Mouse (Mus musculus): Measurements from ENCODE around the gene Jdp2. TPM values are rescaled to one million over a fixed set of nuclear protein-coding genes. Genes with fewer than 3 reads are reported as not detected.

The Jdp2 gene
- polyA plus RNA-seq, 2 experiments, result 3.2 to 43.9 TPM

GRCm38 (mm10) chr12:85640852-85641563 is 42.2 kb downstream of the Jdp2 start:
- Histone ChIP-seq H3K4me2 (replicated peaks; ENCODE audit: low read depth, low read length, severe bottlenecking) (no peak overlapping the region), H3K27ac (replicated peaks; ENCODE audit: low read depth, low read length) (no peak overlapping the region), H3K27me3 (ENCODE audit: control insufficient read depth, insufficient read depth, low read length) (no peaks in the 10 kb centered on the region), H3K9ac (ENCODE audit: low read depth, low read length, severe bottlenecking) (no peak overlapping the region), H3K36me3 (ENCODE audit: control insufficient read depth, insufficient read depth, low read length) (peaks cover 38% of the 10 kb centered on the region), H3K4me3 (replicated peaks; ENCODE audit: low read length) (no peak overlapping the region), H3K9me3 (ENCODE audit: control insufficient read depth, low read length) (no peaks in the 10 kb centered on the region), H3K4me1 (ENCODE audit: control insufficient read depth, insufficient read depth, low read length) (no peaks in the 10 kb centered on the region)
- DNase-seq (ENCODE audit: low spot score), result no peak
- 76% methylated on average over 10 of the region's 10 CpGs for WGBS
- no peak for ATAC-seq (ENCODE audit: low FRiP score, low read depth)
- no peak for TF ChIP-seq POLR2A (IDR thresholded peaks at IDR 0.05; ENCODE audit: borderline replicate concordance, extremely low read depth, insufficient read depth, insufficient read length)

DNA sequence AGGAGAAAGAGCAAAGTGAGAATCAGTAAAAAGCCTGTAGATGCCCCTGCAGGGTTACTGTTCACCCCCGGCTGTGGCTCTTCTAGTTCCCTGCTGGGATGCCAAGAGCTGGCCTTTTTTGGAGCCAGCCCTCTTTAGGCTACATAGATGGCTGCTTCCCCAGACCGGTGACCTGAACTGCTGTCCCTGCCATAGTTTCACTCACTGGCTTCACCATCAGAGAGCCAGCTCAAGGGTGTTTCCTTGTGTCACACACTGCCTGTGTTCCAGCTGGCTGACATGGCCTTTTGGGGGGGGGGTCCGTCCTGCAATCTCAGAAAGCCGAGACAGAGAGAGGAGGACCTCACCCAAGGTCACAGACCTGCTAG is 42.7 kb downstream of the Jdp2 start:
- Histone ChIP-seq H3K4me3 (replicated peaks; ENCODE audit: low read length) (no peak overlapping the region), H3K4me1 (ENCODE audit: control insufficient read depth, insufficient read depth, low read length) (no peaks in the 10 kb centered on the region), H3K9ac (ENCODE audit: low read depth, low read length, severe bottlenecking) (peak overlapping the region; percentile 12; the same call in 1 of the 2 replicates), H3K27me3 (ENCODE audit: control insufficient read depth, insufficient read depth, low read length) (no peaks in the 10 kb centered on the region), H3K36me3 (ENCODE audit: control insufficient read depth, insufficient read depth, low read length) (peaks cover 36% of the 10 kb centered on the region), H3K27ac (replicated peaks; ENCODE audit: low read depth, low read length) (no peak overlapping the region), H3K9me3 (ENCODE audit: control insufficient read depth, low read length) (no peaks in the 10 kb centered on the region), H3K4me2 (replicated peaks; ENCODE audit: low read depth, low read length, severe bottlenecking) (no peak overlapping the region)
- DNase-seq (ENCODE audit: low spot score), result no peak
- ATAC-seq (ENCODE audit: low FRiP score, low read depth), result no peak
- no peak for TF ChIP-seq POLR2A (IDR thresholded peaks at IDR 0.05; ENCODE audit: borderline replicate concordance, extremely low read depth, insufficient read depth, insufficient read length)
- WGBS, result 70% methylated on average over 4 of the region's 4 CpGs

DNA sequence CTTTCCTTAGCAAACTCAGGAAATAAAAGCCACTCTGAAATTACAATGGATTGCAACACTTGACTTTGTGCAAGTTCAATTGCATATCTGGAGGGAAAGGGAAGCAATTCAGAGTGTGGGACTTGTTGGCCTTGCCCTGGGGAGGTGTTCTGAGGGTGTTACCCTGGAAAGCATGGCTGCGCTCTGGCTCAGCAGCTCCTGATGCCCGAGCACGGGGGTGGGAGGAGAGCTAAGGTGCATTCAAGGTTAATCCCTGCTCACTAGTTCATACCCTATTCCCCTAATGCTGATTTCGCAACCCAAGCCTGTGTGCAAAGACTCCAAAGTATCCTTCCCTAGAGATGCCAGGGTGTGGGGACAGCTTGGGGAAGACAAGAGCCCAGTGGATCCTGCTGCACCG is 44.9 kb downstream of the Jdp2 start:
- ATAC-seq (ENCODE audit: low FRiP score, low read depth) (no peak), DNase-seq (ENCODE audit: low spot score) (no peak)
- no peak overlapping the region for H3K9ac ChIP-seq (ENCODE audit: low read depth, low read length, severe bottlenecking)
- no peak overlapping the region for H3K27ac ChIP-seq (replicated peaks; ENCODE audit: low read depth, low read length)
- no peak overlapping the region for H3K4me2 ChIP-seq (replicated peaks; ENCODE audit: low read depth, low read length, severe bottlenecking)
- peaks cover 25% of the 10 kb centered on the region for H3K36me3 ChIP-seq (ENCODE audit: control insufficient read depth, insufficient read depth, low read length)
- no peaks in the 10 kb centered on the region for H3K9me3 ChIP-seq (ENCODE audit: control insufficient read depth, low read length)
- TF ChIP-seq POLR2A (IDR thresholded peaks at IDR 0.05; ENCODE audit: borderline replicate concordance, extremely low read depth, insufficient read depth, insufficient read length), result no peak
- no peak overlapping the region for H3K4me3 ChIP-seq (replicated peaks; ENCODE audit: low read length)
- H3K27me3 ChIP-seq (ENCODE audit: control insufficient read depth, insufficient read depth, low read length), result no peaks in the 10 kb centered on the region
- H3K4me1 ChIP-seq (ENCODE audit: control insufficient read depth, insufficient read depth, low read length), result no peaks in the 10 kb centered on the region
- WGBS, result 72% methylated on average over 5 of the region's 5 CpGs

DNA sequence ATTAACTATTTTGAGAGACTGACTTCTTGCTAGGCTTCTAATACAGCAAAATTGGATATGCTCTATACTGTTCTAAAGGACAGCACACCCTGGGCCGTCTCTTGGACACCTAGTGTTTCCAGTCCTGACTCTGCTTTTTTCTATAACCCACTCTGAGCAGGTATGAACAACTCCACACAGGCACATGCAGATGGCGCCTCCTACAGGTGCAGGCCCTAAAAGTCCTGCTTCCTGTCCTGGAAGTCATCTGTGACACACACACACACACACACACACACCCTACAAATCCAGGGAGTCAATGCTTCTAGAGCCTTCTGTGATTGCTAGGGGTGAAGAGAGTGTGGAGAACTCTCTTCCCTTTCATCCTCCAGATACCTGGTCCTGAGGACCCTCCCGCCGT is 46.8 kb downstream of the Jdp2 start:
- no peak overlapping the region for H3K4me2 ChIP-seq (replicated peaks; ENCODE audit: low read depth, low read length, severe bottlenecking)
- no peak for DNase-seq (ENCODE audit: low spot score)
- peaks cover 7% of the 10 kb centered on the region; the same call in 1 of the 2 replicates for H3K36me3 ChIP-seq (ENCODE audit: control insufficient read depth, insufficient read depth, low read length)
- H3K9ac ChIP-seq (ENCODE audit: low read depth, low read length, severe bottlenecking), result no peak overlapping the region
- no peaks in the 10 kb centered on the region for H3K4me1 ChIP-seq (ENCODE audit: control insufficient read depth, insufficient read depth, low read length)
- H3K27me3 ChIP-seq (ENCODE audit: control insufficient read depth, insufficient read depth, low read length), result no peaks in the 10 kb centered on the region
- no peaks in the 10 kb centered on the region for H3K9me3 ChIP-seq (ENCODE audit: control insufficient read depth, low read length)
- no peak for TF ChIP-seq POLR2A (IDR thresholded peaks at IDR 0.05; ENCODE audit: borderline replicate concordance, extremely low read depth, insufficient read depth, insufficient read length)
- 94% methylated on average over 4 of the region's 4 CpGs for WGBS
- ATAC-seq (ENCODE audit: low FRiP score, low read depth), result no peak
- no peak overlapping the region for H3K27ac ChIP-seq (replicated peaks; ENCODE audit: low read depth, low read length)
- H3K4me3 ChIP-seq (replicated peaks; ENCODE audit: low read length), result no peak overlapping the region

DNA sequence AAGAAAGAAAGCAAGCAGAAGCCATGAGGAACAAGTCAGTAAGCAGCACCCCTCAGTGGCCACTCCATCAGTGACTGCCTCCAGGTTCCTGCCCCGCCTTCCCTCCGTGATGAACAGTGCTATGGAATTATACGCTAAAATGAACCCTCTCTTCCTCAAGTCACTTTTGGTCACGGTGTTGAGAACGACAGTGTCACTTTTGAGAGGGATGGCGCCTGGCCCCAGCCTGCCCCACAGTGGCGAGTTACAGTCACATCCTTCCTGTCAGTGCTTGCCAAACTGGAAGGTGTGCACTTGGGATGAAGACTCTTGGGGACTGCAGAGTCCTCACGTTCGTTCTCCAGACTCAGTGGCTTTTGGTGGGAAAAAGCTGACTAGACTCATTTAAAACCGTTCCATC is 48.5 kb downstream of the Jdp2 start:
- H3K27me3 ChIP-seq (ENCODE audit: control insufficient read depth, insufficient read depth, low read length), result no peaks in the 10 kb centered on the region
- ATAC-seq (ENCODE audit: low FRiP score, low read depth) (no peak), DNase-seq (ENCODE audit: low spot score) (no peak)
- H3K4me3 ChIP-seq (replicated peaks; ENCODE audit: low read length), result no peak overlapping the region
- H3K9me3 ChIP-seq (ENCODE audit: control insufficient read depth, low read length), result no peaks in the 10 kb centered on the region
- H3K27ac ChIP-seq (replicated peaks; ENCODE audit: low read depth, low read length), result no peak overlapping the region
- H3K36me3 ChIP-seq (ENCODE audit: control insufficient read depth, insufficient read depth, low read length), result peaks cover 3% of the 10 kb centered on the region; the same call in 1 of the 2 replicates
- no peak overlapping the region for H3K9ac ChIP-seq (ENCODE audit: low read depth, low read length, severe bottlenecking)
- TF ChIP-seq POLR2A (IDR thresholded peaks at IDR 0.05; ENCODE audit: borderline replicate concordance, extremely low read depth, insufficient read depth, insufficient read length), result no peak
- H3K4me1 ChIP-seq (ENCODE audit: control insufficient read depth, insufficient read depth, low read length), result no peaks in the 10 kb centered on the region
- WGBS, result 47% methylated on average over 10 of the region's 10 CpGs
- H3K4me2 ChIP-seq (replicated peaks; ENCODE audit: low read depth, low read length, severe bottlenecking), result no peak overlapping the region
